Mouse (Mus musculus) brown adipose tissue, adult 24 weeks (tissue): ENCODE data around the gene Ehf. TPM values are rescaled to one million over a fixed set of nuclear protein-coding genes. Genes with fewer than 3 reads are reported as not detected.
A peak's percentile ranks its signal among the peaks of the same experiment; 100 is the strongest.

Experiments
- H3K27ac ChIP-seq: fragments of 200-500 bp; replicated peaks from 2 replicates; pipeline ENCODE4 v1.5.1; 2012; ENCODE audit warnings: low read depth, mild to moderate bottlenecking, low read length
- H3K4me1 ChIP-seq: fragments of 200-500 bp; 2 replicates; pipeline ENCODE4 v1.6.1; 2012; ENCODE audit warnings: low read length, mixed read lengths; ENCODE audit not compliant: control insufficient read depth, insufficient read depth, insufficient read length
- H3K4me3 ChIP-seq: fragments of 200-500 bp; 2 replicates; pipeline ENCODE4 v1.5.1; 2012; ENCODE audit warnings: low read depth, mild to moderate bottlenecking, low read length, moderate library complexity; ENCODE audit not compliant: insufficient read depth
- polyA plus RNA-seq: library from polyadenylated mRNA; stranded (reverse); fragments of >200 nt; gene quantifications from 2 replicates; pipeline ENCODE4 v1.2.4, GENCODE M21; 2012; ENCODE audit not compliant: missing spikeins, insufficient read depth, insufficient read length

The Ehf gene
- polyA plus RNA-seq, 1 experiment = not detected

GRCm38 (mm10) chr2:103321638-103322037, 18.6 kb upstream of the Ehf start:
- Histone ChIP-seq H3K4me1 (no peaks in the 10 kb centered on the region), H3K27ac (no peak overlapping the region), H3K4me3 (no peak overlapping the region)

GRCm38 (mm10) chr2:103314002-103314401, 10.9 kb upstream of the Ehf start:
- Histone ChIP-seq H3K4me1 (no peaks in the 10 kb centered on the region), H3K27ac (no peak overlapping the region), H3K4me3 (no peak overlapping the region)

DNA sequence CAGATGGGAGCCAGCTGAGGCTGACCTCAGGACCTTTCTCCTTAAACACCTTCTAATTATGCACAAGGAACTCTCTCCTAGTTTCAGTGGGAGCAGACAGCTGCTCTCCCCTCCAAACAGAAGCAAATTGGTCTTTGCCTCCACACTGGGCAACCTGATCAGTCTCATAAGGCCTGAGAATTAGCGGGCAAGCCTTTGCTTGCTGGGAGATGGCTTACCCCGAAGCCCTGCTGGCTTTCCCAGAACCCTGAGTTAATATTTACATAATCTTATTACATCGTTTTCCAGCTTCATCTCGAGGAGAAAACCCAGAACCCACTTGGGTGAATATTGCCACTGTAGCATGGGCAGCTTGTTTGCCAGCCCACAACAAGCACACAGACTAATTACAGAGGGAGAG, 9.6 kb upstream of the Ehf start:
- H3K27ac ChIP-seq = no peak overlapping the region

DNA sequence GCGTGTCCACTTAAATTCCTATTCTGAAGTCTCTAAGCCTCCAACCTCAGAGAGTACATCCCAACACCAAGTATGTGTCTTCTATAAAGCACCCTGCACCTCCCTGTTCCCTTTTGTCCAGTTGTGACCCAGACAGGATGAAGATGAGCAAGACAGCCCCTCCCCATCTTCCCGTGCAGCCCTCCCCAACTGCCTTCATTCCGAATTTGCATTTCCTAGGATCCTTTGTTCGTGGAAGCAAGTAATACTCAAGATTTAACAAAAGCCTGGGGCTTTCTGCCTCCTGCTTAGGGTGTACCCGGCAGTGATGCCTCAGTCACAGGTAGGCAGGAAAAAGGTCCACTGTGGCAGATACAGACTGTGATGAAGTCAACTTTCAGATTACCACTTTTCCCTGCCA, 7.6 kb upstream of the Ehf start:
- Histone ChIP-seq H3K4me3 (no peak overlapping the region), H3K27ac (no peak overlapping the region)

More for the DNA sequence above, 9.6 kb upstream of the Ehf start:
- Histone ChIP-seq H3K4me1 (no peaks in the 10 kb centered on the region), H3K4me3 (no peak overlapping the region)

GRCm38 (mm10) chr2:103306686-103307085, 3.6 kb upstream of the Ehf start:
- Histone ChIP-seq H3K27ac (no peak overlapping the region), H3K4me1 (no peaks in the 10 kb centered on the region), H3K4me3 (no peak overlapping the region)

More for the DNA sequence above, 7.6 kb upstream of the Ehf start:
- H3K4me1 ChIP-seq = no peaks in the 10 kb centered on the region

DNA sequence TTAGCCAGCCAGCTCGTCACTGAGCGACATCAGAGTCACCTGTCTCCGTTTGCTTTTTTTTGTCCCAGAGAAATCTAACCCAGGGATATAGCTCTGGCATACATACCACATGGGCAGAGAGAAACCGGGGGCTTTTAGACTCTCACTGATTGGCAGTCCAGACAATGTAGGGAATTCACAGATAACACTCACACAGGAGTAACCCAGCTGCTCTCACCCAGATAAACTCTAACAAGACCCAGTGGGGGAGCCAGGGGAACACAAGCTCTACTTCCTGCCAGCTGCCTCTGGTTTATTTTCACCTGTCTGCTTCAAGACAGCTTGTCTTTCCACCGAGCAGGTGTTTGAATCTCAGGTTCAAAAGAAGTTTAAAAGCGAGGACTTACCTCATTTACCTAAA, 409 bp downstream of the Ehf start:
- Histone ChIP-seq H3K4me1 (no peaks in the 10 kb centered on the region), H3K27ac (no peak overlapping the region), H3K4me3 (no peak overlapping the region)

GRCm38 (mm10) chr2:103298711-103299463, 4.2 kb downstream of the Ehf start:
- Histone ChIP-seq H3K4me1 (no peaks in the 10 kb centered on the region), H3K27ac (no peak overlapping the region), H3K4me3 (no peak overlapping the region)

DNA sequence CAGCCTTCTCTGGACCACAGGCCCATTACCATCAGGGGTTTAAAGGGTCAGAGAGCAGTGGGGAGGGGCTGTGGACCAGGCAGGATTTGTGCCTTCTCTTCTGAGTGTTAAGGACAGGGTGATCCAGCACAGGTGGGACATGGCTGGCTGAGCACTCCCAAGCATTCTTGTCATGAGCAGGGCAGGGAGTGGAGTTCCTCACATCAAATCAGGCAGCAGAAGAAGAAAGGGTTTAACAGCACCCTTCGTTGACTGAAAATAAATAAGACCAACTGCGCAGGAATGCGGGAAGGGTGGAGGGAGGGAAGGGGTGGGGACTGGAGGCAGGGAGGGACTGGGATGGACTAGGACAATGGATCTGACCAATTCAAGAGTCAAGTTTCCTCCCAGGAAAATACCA, 8.6 kb downstream of the Ehf start:
- Histone ChIP-seq H3K4me3 (no peak overlapping the region), H3K27ac (no peak overlapping the region), H3K4me1 (peaks cover 2% of the 10 kb centered on the region)

DNA sequence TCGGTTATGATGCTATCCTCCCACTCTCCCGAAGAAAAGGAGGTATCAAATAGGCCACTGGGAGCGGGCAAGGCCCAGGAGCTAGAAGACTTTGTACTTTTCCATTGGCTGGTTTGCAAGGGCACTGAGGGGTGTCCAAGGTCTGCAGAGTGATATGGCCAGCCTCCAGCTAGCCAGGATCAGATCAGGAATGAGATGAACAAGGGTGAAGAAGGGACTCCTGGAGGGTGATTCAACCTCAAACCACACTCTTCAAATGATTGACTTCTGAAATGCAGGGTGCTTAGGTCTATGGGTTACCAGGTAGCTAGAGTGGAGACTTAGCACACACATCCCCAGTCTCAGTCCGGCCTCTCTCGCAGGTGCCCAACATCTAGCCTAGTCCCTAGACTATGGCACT, 9.3 kb downstream of the Ehf start:
- Histone ChIP-seq H3K4me3 (no peak overlapping the region), H3K27ac (no peak overlapping the region), H3K4me1 (peaks cover 4% of the 10 kb centered on the region)

GRCm38 (mm10) chr2:103293214-103293613, 9.9 kb downstream of the Ehf start:
- no peak overlapping the region for H3K27ac ChIP-seq
- peaks cover 4% of the 10 kb centered on the region for H3K4me1 ChIP-seq
- H3K4me3 ChIP-seq = no peak overlapping the region

GRCm38 (mm10) chr2:103290705-103291269, 12.3 kb downstream of the Ehf start:
- Histone ChIP-seq H3K27ac (0 out of 2 replicates have a peak overlapping the region, but pooled peaks have one; percentile 29), H3K4me1 (peaks cover 4% of the 10 kb centered on the region), H3K4me3 (no peak overlapping the region)

DNA sequence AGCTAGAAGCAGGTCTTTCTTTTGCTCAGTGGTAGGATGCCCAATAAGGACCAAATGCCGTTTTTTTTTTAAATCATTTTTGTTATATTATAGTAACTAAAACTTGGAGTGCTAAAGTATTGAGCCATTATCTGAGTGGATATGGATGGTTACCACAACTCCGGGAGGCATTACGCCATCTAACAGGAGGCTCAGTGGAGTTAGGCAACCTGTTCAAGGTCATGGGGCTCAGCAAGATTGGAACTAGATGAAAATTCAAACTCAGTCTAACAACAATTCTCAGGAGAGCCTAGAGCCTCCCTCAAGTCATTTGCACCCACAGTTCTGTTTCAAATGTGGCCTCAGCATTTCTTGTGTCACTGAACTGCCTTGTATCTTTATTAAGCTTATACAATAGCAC, 12.9 kb downstream of the Ehf start:
- peak overlapping the region; percentile 21; the same call in 1 of the 2 replicates for H3K27ac ChIP-seq
- H3K4me1 ChIP-seq = peaks cover 4% of the 10 kb centered on the region
- H3K4me3 ChIP-seq = no peak overlapping the region

DNA sequence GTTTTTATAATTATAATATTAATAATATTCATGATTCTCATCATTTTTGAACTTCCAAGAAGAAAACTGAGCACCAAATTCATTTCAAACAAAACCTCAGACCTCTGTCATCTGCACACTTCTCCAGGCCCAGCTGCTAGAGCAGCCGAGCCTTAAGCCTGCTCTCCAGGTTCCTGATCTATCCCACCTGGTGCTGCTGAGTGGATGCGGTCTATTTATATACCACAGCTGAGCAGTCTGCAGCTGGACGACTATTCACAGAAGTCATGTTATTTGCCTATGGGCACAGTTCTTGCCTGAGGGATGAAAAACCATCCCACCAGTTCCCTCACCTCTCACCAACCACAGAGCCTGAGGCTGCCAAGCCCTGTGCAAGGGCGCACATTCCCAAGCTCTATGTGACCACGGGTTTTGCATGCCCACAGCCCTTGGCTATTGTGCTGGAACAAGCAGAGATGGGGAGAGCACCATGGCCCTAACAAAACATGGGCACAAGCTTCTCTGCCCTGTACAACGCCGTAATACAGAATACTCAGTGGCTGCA, 13.6 kb downstream of the Ehf start:
- Histone ChIP-seq H3K4me1 (peaks cover 4% of the 10 kb centered on the region), H3K27ac (peak overlapping the region; percentile 21; the same call in 1 of the 2 replicates), H3K4me3 (no peak overlapping the region)

DNA sequence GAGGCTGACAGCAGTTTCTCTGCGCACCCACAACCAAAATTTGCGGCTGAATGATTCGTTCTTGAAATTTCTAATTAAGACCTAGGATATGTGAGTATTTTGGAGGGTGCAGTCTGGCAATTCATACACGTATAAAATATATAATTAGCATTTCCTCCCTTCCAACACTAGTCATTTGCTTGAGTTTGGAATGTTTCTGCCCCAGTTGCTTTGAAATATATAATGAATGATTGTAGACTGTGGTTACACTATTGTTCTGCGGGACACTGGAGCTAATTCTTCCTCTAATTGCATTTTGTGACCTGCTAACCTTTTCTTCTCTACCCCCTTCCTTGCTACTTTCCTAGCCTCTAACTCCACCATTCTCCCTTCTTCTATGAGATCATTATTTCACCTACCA, 15.4 kb downstream of the Ehf start:
- H3K27ac ChIP-seq = no peak overlapping the region
- H3K4me3 ChIP-seq = no peak overlapping the region
- H3K4me1 ChIP-seq = peaks cover 4% of the 10 kb centered on the region

GRCm38 (mm10) chr2:103285561-103285960, 17.5 kb downstream of the Ehf start:
- no peak overlapping the region for H3K27ac ChIP-seq
- H3K4me3 ChIP-seq = no peak overlapping the region
- H3K4me1 ChIP-seq = peaks cover 4% of the 10 kb centered on the region

GRCm38 (mm10) chr2:103283730-103284129, 19.3 kb downstream of the Ehf start:
- H3K4me1 ChIP-seq = no peaks in the 10 kb centered on the region
- no peak overlapping the region for H3K4me3 ChIP-seq
- no peak overlapping the region for H3K27ac ChIP-seq
